Mouse (Mus musculus) regulatory T cell (primary cell): Measurements from ENCODE around the gene Gm45713.
"Not testable (repeated sequence)": the region's sequence is repeated elsewhere in the genome, so short reads cannot be mapped to it uniquely, and the experiment has no call there.

Experiments
- in situ Hi-C: fragments of 300-600 bp; cut with MboI, MseI; formaldehyde crosslinking; loops from one replicate; pipeline ENCODE4 v1.15.1; 2025; ENCODE audit warnings: high pct_unique_total_duplicates

The Gm45713 gene

GRCm38 (mm10) chr7:45100046-45100445 lies 36.0 kb downstream of the Gm45713 start:
- in situ Hi-C loops = no loop called here

GRCm38 (mm10) chr7:45098541-45099240 lies 37.3 kb downstream of the Gm45713 start:
- in situ Hi-C loops = no loop called here

- in situ Hi-C loops = no loop called here
Observed at GRCm38 (mm10) chr7:45097479-45097878, 38.6 kb downstream of the Gm45713 start.

- in situ Hi-C loops = not testable (repeated sequence)
Observed at GRCm38 (mm10) chr7:45095965-45096364, 40.1 kb downstream of the Gm45713 start.

GRCm38 (mm10) chr7:45095367-45095766 lies 40.7 kb downstream of the Gm45713 start:
- in situ Hi-C loops = no loop called here

GRCm38 (mm10) chr7:45094121-45094520 lies 41.9 kb downstream of the Gm45713 start:
- in situ Hi-C loops = no loop called here

GRCm38 (mm10) chr7:45093516-45093905 lies 42.5 kb downstream of the Gm45713 start:
- in situ Hi-C loops = no loop called here

- in situ Hi-C loops = no loop called here
Observed at GRCm38 (mm10) chr7:45092828-45093515, 43.1 kb downstream of the Gm45713 start.

GRCm38 (mm10) chr7:45092048-45092447 lies 44.0 kb downstream of the Gm45713 start, which contains the start of gene Rcn3:
Gene Rcn3, minus strand, starts transcription at chr7:45092221.
- in situ Hi-C loops = no loop called here

GRCm38 (mm10) chr7:45091001-45091990 lies 44.7 kb downstream of the Gm45713 start:
- in situ Hi-C loops = no loop called here

- in situ Hi-C loops = no loop called here
Observed at GRCm38 (mm10) chr7:45090251-45090977, 45.6 kb downstream of the Gm45713 start.

- in situ Hi-C loops = no loop called here
Observed at GRCm38 (mm10) chr7:45088597-45088996, 47.4 kb downstream of the Gm45713 start.

- in situ Hi-C loops = no loop called here
Observed at GRCm38 (mm10) chr7:45086084-45086483, 49.9 kb downstream of the Gm45713 start.

- in situ Hi-C loops = loop anchor here (5.0 kb wide), 1 partner anchor 44 kb away; the partner anchor contains the start of gene Rpl13a
Observed at GRCm38 (mm10) chr7:45083300-45083890, 52.6 kb downstream of the Gm45713 start.

GRCm38 (mm10) chr7:45082401-45083299 lies 53.4 kb downstream of the Gm45713 start:
- in situ Hi-C loops = loop anchor here (5.0 kb wide), 1 partner anchor 45 kb away; the partner anchor contains the start of gene Rpl13a

- in situ Hi-C loops = loop anchor here (5.0 kb wide), 1 partner anchor 46 kb away; the partner anchor contains the start of gene Rpl13a
Observed at GRCm38 (mm10) chr7:45081016-45081415, 55.0 kb downstream of the Gm45713 start.

- in situ Hi-C loops = loop anchor here (5.0 kb wide), 1 partner anchor 47 kb away; the partner anchor contains the start of gene Rpl13a
Observed at GRCm38 (mm10) chr7:45079856-45080255, 56.2 kb downstream of the Gm45713 start.

- in situ Hi-C loops = no loop called here
Observed at GRCm38 (mm10) chr7:45078513-45078912, 57.5 kb downstream of the Gm45713 start.

- in situ Hi-C loops = no loop called here
Observed at GRCm38 (mm10) chr7:45077829-45078228, 58.2 kb downstream of the Gm45713 start.
